Mouse (Mus musculus): Measurements from ENCODE around the gene Lst1.

The Lst1 gene

DNA sequence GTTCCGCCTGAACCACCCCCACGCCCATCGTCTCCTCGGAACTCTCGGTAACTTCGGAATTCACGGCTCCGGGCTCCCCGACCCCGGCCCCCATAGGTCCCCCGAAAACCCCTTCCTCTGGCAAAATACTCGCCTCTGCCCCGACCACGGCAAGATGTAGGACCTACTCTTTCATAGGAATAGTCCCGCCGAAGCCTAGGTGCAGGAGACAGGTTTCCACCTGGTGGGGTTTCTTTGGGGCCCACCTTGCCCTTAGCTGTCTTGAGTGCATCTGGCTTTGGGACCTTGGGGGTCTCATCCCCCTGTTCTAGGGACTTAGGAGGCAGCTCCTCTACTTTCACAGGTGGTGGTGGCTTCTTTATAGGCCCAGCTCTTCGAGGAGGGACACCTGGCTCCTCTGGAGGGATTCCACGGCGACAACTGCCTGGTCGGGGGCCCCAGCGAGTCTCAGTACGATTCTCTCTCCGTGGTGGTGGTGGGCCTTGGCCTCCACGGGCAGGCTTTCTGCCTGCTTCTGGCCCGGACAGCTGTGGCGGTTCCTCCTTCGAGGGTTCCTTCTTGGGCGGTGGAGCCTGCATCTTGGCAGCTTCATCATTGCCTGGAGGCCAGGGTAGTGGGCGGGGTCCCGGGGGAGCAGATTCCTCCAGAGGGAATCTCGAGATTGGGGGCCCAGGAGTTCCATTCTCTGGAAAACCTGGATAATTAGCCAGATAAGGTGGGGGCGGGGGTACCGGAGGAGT is 31.6 kb downstream of the Lst1 start:
- no peak for DNase-seq

DNA sequence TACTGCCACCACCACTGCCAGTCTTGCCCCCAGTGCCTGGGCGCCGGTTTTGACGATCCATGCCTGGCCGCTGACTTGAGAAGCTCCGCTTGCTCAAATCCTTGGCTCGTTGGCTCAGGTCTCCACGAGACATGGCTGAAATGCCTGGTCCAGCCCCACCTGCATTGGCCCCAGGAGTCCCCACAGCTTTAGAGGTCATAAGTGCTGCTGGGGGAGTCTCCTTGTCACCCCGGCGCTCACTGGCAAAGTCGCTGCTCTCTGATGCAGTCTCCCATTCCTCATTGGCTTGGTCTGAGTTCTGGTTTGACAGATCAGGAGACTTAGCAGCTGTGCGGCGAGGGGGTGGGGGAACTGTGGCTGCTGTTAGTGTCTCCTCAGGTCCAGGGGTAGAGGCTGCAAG is 32.8 kb downstream of the Lst1 start:
- no peak for DNase-seq

DNA sequence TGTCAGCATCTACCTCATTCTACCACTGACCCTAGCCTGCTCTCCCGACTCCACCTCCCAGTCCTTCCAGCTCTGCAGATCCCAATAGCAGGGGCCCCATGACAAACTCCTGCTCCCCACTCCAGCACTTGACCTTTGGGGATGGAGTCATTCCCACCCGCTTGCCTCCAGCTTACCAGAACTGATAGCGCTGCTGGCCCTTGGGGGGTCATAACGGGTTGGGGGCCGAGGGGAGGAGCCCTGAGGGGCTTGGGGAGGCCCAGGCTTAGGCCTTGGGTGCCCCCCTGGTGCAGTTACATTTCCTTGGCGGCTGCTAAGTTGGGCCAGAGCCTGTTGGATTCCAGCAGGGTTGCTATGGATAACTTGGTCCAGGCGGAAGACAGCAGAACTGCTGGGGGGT is 33.6 kb downstream of the Lst1 start:
- no peak for DNase-seq

DNA sequence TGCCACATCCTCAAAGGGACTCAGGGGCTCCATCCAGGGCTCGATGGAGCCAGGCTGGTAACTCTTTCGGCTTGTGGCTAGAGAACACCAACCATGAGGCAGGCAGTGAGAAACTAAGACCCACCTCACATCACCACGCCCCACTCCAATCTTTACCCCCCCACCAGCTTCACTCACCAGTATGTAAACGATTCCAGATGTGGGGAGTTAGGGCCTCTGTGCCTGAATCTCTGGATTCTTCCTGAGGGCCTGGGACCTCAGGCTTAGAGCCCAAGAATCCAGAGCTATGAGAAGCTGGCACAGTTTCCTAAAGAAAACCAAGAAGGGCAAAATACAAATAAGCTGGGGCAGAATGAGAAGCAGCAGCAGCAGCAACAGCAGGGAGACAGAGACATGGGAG is 34.3 kb downstream of the Lst1 start:
- DNase-seq = no peak

DNA sequence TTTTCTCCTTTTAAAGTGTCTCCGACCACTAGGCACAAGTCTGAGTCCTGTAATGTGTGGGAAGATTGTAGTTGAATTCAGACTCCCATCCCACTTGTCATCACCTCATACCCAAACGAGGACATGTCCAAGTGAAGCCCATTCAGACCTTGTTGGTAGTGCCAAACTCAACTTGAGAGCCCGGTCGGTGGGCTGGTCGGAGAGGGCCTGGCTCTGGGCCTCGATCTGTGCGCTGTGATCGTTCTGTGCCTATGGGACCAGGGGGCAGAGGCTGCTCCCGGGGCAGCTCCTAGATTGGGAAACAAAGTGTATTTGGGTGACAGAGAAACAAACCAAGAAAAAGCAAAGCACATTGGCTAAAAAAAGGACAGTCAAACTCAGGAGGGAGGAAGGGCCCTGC is 35.2 kb downstream of the Lst1 start:
- DNase-seq = no peak

GRCm38 (mm10) chr17:35152121-35152520 is 36.1 kb downstream of the Lst1 start:
- no peak for DNase-seq

DNA sequence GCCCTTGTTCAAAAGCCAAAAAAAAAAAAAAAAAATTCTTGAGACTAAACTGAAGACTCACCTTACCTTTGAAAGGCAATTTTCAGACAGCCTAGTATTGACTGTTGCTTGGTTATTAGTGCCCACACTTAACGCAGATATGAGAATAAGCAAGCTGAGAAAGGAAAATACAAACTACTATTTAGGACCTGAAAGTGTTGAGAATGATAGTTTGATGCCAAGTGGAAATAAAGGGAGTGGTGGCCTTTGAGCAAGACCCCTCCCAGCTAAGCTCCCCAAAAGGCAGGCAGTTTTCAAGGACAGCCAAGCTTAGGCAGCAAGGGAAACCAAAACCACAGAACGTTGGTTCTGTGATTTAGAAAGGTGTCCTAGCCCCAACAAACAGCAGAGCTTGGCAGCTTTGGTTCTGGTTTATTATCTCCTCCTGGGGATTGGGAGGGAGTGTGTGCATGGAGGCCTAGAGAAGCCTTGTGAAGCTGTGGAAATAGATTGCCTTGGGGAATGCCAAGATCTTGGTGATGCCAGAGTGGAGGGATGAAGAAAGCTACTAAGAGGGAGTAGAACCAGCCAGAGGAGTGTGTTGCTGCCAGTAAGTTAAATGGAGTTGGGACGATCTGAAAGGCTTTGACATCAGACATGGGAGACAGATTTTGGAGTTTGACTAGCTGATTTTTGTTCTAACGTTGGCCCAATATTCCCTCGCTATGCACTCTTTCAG is 40.2 kb downstream of the Lst1 start:
- DNase-seq = no peak

DNA sequence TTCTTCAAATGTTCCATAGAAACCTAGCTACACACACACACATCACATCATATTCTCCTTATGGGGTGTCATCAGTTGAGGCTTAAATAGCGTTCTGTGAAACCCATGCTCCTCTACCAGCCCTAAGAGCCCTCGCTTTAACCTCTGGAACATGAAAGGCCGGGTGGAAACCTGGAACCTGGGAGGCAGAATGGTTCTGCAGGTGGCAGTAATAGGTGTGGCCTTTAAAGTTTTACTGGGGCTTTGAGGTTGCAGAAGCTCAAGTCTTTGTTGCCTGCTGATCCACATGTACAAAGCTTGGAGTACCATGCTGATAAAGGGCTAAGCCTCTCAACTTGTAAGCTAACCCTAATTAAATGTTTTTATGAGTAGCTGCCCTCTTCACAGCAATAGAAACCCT is 40.9 kb downstream of the Lst1 start:
- DNase-seq = no peak

DNA sequence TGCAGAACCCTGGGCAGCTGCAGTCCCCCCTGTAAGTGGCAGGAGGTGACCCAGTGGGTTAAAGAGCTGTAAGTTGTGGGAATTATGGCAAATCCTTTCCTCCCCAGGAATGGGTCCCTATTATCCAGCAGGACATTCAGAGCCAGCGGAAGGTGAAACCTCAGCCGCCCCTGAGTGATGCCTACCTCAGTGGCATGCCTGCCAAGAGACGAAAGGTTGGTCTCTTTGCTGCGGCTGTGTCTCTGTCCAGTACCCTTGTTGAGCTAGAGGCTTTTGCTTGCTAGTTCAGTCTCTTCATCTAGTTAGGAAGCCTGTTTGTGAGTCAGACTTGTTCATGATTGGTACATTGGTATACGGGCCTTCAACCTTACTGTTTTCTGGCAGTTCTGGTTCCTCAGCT is 42.1 kb downstream of the Lst1 start:
- DNase-seq = no peak

DNA sequence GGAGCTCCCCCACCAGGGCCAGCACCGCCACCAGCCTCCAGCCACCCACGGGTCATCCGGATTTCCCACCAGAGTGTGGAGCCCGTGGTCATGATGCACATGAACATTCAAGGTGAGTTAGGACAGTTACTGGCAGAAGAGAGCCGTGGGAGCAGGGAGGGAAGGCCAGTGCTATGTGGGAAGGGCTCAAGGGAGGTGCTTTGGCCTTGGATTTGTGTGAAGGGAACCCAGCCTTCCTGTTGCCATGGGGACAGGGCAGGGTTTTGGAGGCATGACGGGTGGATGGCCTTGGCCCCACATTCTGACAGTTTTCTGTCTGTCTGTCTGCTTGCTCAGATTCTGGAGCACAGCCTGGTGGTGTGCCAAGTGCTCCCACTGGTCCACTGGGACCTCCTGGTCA is 46.3 kb downstream of the Lst1 start:
- no peak for DNase-seq

- no peak for DNase-seq
Observed at GRCm38 (mm10) chr17:35140490-35140996, 47.7 kb downstream of the Lst1 start.

- DNase-seq = no peak
Observed at GRCm38 (mm10) chr17:35139269-35139668, 49.0 kb downstream of the Lst1 start.

GRCm38 (mm10) chr17:35135591-35136320 is 52.5 kb downstream of the Lst1 start:
- DNase-seq = no peak
